Mouse (Mus musculus) CH12.LX (cell line): ENCODE results near the gene Usp36. TPM values are rescaled to one million over a fixed set of nuclear protein-coding genes. Genes with fewer than 3 reads are reported as not detected.

Source experiments
- DNase-seq: peaks from one replicate; pipeline ENCODE4 v3.0.0-alpha.2; 2013; ENCODE audit errors: extremely low read depth
- H3K27ac ChIP-seq: 2 replicates; pipeline ENCODE4 v1.5.1; 2012; ENCODE audit warnings: low read depth, mild to moderate bottlenecking, control low read depth, moderate library complexity; ENCODE audit not compliant: insufficient read depth
- H3K27me3 ChIP-seq: replicated peaks from 2 replicates; pipeline ENCODE3; 2012; ENCODE audit warnings: inconsistent platforms
- H3K36me3 ChIP-seq, 2 experiments: replicated peaks in 1 of 2; 2 replicates each; pipeline versions ENCODE3 to v1.6.1; 2012; ENCODE audit warnings: inconsistent platforms in 1 of 2, low read length in 1 of 2, mild to moderate bottlenecking in 1 of 2, mixed read lengths in 1 of 2, moderate library complexity in 1 of 2; ENCODE audit not compliant: control insufficient read depth in 1 of 2, insufficient read depth in 1 of 2
- H3K4me1 ChIP-seq, 2 experiments: 2 replicates each; pipeline ENCODE4 v1.6.1; 2012; ENCODE audit warnings: inconsistent platforms in 1 of 2, moderate library complexity in 1 of 2; ENCODE audit not compliant: insufficient read depth in 2 of 2, control insufficient read depth in 1 of 2
- H3K4me2 ChIP-seq: 2 replicates; pipeline ENCODE4 v1.6.1; 2012; ENCODE audit warnings: low read depth, mild to moderate bottlenecking, control low read depth; ENCODE audit not compliant: poor library complexity, insufficient read depth, severe bottlenecking
- H3K4me3 ChIP-seq, 3 experiments: fragments of 150-350 bp in 1 of 3; sonication (generic) in 1 of 3; replicated peaks in 1 of 3; 2 replicates each; pipeline versions ENCODE3 to v1.5.1; 2011 to 2012; ENCODE audit warnings: low read depth in 2 of 3, low read length in 2 of 3, mild to moderate bottlenecking in 2 of 3, moderate library complexity in 2 of 3, control low read depth in 1 of 3, improper control_type of control experiment in 1 of 3, inconsistent platforms in 1 of 3, mixed read lengths in 1 of 3; ENCODE audit not compliant: poor library complexity in 1 of 3
- H3K79me2 ChIP-seq: replicated peaks from 2 replicates; pipeline ENCODE4 v1.6.1; 2012; ENCODE audit warnings: mild to moderate bottlenecking, moderate library complexity; ENCODE audit not compliant: control insufficient read depth, poor library complexity, insufficient read depth, severe bottlenecking; ENCODE audit errors: extremely low read depth
- H3K9ac ChIP-seq: 2 replicates; pipeline ENCODE4 v1.6.1; 2012; ENCODE audit warnings: low read depth, mild to moderate bottlenecking, control low read depth, moderate library complexity; ENCODE audit not compliant: insufficient read depth
- H3K9me3 ChIP-seq: replicated peaks from 2 replicates; pipeline ENCODE3; 2012; ENCODE audit warnings: low read length, inconsistent platforms, mixed read lengths
- CHD1 ChIP-seq: IDR thresholded peaks from 2 replicates; pipeline ENCODE4 v1.6.1; 2012; ENCODE audit warnings: low read depth, low read length, improper control_type of control experiment, inconsistent platforms
- CHD2 ChIP-seq: IDR thresholded peaks from 2 replicates; pipeline ENCODE4 v1.6.1; 2011; ENCODE audit warnings: low read length, improper control_type of control experiment
- CTCF ChIP-seq, 2 experiments: IDR thresholded peaks in 1 of 2; conservative IDR thresholded peaks in 1 of 2; 2 replicates each; pipeline ENCODE4 v1.5.1; 2011 to 2012; ENCODE audit warnings: low read depth in 2 of 2, low read length in 2 of 2, improper control_type of control experiment in 1 of 2, inconsistent platforms in 1 of 2, mild to moderate bottlenecking in 1 of 2, moderate library complexity in 1 of 2
- ELF1 ChIP-seq: IDR thresholded peaks from 2 replicates; pipeline ENCODE4 v1.6.1; 2014; ENCODE audit warnings: low read depth, mild to moderate bottlenecking, inconsistent platforms, low read length, improper control_type of control experiment
- EP300 ChIP-seq: IDR thresholded peaks from 2 replicates; pipeline ENCODE4 v1.6.1; 2011; ENCODE audit warnings: low read length, improper control_type of control experiment
- ETS1 ChIP-seq: conservative IDR thresholded peaks from 2 replicates; pipeline ENCODE4 v1.6.1; 2012; ENCODE audit warnings: low read depth, mild to moderate bottlenecking, inconsistent platforms, low read length, improper control_type of control experiment, moderate library complexity
- IRF4 ChIP-seq: IDR thresholded peaks from 2 replicates; pipeline ENCODE4 v1.6.1; 2014; ENCODE audit warnings: low read depth, mild to moderate bottlenecking, inconsistent platforms, low read length, improper control_type of control experiment
- JUN ChIP-seq: IDR thresholded peaks from 2 replicates; pipeline ENCODE4 v1.6.1; 2011; ENCODE audit warnings: low read depth, mild to moderate bottlenecking, low read length, improper control_type of control experiment, moderate library complexity; ENCODE audit not compliant: insufficient read depth
- MAX ChIP-seq: IDR thresholded peaks from 2 replicates; pipeline ENCODE4 v1.6.1; 2011; ENCODE audit warnings: low read length, improper control_type of control experiment
- MXI1 ChIP-seq: IDR thresholded peaks from 2 replicates; pipeline ENCODE4 v1.6.1; 2011; ENCODE audit warnings: mild to moderate bottlenecking, low read depth, low read length, improper control_type of control experiment
- MYC ChIP-seq: IDR thresholded peaks from 2 replicates; pipeline ENCODE4 v1.6.1; 2011; ENCODE audit warnings: low read depth, mild to moderate bottlenecking, improper control_type of control experiment, low read length
- NRF1 ChIP-seq: IDR thresholded peaks from 2 replicates; pipeline ENCODE4 v1.6.1; 2014; ENCODE audit warnings: low read depth, mild to moderate bottlenecking, inconsistent platforms, low read length, improper control_type of control experiment, moderate library complexity
- PAX5 ChIP-seq: IDR thresholded peaks from 2 replicates; pipeline ENCODE4 v1.6.1; 2012; ENCODE audit warnings: low read length, inconsistent platforms, mixed read lengths
- POLR2A ChIP-seq: IDR thresholded peaks from 2 replicates; pipeline ENCODE4 v1.6.1; 2011; ENCODE audit warnings: low read depth, mild to moderate bottlenecking, improper control_type of control experiment, low read length
- RCOR1 ChIP-seq: conservative IDR thresholded peaks from 2 replicates; pipeline ENCODE4 v1.6.1; 2012; ENCODE audit warnings: low read depth, mild to moderate bottlenecking, inconsistent platforms, low read length, improper control_type of control experiment
- TBP ChIP-seq: conservative IDR thresholded peaks from 2 replicates; pipeline ENCODE4 v1.6.1; 2011; ENCODE audit warnings: low read depth, low read length, improper control_type of control experiment
- TCF12 ChIP-seq: IDR thresholded peaks from 2 replicates; pipeline ENCODE4 v1.6.1; 2014; ENCODE audit warnings: low read depth, mild to moderate bottlenecking, inconsistent platforms, low read length, improper control_type of control experiment
- UBTF ChIP-seq: IDR thresholded peaks from 2 replicates; pipeline ENCODE4 v1.6.1; 2012; ENCODE audit warnings: low read depth, mild to moderate bottlenecking, inconsistent platforms, low read length, improper control_type of control experiment, moderate library complexity
- ZKSCAN1 ChIP-seq: IDR thresholded peaks from 2 replicates; pipeline ENCODE4 v1.6.1; 2012; ENCODE audit warnings: low read depth, inconsistent platforms, low read length, improper control_type of control experiment, borderline replicate concordance
- ZMIZ1 ChIP-seq: IDR thresholded peaks from 2 replicates; pipeline ENCODE4 v1.6.1; 2012; ENCODE audit warnings: low read depth, mild to moderate bottlenecking, inconsistent platforms, low read length, improper control_type of control experiment
- dilution Hi-C: fragments of 300-500 bp; cut with MboI; formaldehyde crosslinking; loops from 2 replicates; pipeline ENCODE4 v1.14.3; 2020; ENCODE audit warnings: low sequenced_read_pairs; ENCODE audit not compliant: extremely low pct_unique_long_range_greater_than_20kb, extremely low pct_ligation_motif_present
- in situ Hi-C: fragments of 300-500 bp; cut with MboI; formaldehyde crosslinking; loops from 3 replicates; pipeline ENCODE4 v1.14.3; 2019; ENCODE audit warnings: low sequenced_read_pairs, low pct_ligation_motif_present, low pct_unique_long_range_greater_than_20kb, mixed read lengths
- polyA plus RNA-seq: library from polyadenylated mRNA; unstranded; fragments of >175 nt; gene quantifications from 2 replicates; pipeline ENCODE4 v1.2.1, GENCODE M21; 2012; ENCODE audit warnings: low read depth; ENCODE audit not compliant: insufficient read length
- total RNA-seq, 2 experiments: library from RNA; depleted of rRNA; stranded (reverse); fragments of 300-350 nt in 1 of 2; fragments of >200 nt in 1 of 2; gene quantifications; 2 replicates each; pipeline ENCODE4 v1.2.3; 2012 to 2014

Usp36 gene
- total and polyA plus RNA-seq, 3 experiments, result 10.7 to 42.6 (median 19.5) TPM

DNA sequence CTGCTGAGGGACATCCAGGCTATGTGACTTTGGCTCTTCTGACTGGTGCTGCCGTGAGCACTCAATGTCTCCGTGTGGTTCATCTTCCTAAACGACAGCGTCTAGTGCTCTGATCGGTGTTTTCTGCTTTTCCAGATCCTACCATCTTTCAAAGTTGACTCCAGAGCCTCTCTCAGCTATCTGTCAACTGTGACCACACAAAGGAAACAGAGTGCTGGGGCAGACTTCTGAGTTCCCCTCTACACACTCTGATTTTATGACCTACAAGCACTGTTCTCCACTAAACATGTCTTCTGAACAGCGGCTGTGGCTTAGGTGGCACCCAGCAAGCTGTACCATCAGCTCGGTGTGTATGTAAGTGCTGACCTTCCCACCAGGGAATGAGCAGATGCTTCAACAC is 63.2 kb downstream of the Usp36 start:
- in situ Hi-C loops (no loop called here), dilution Hi-C loops (no loop called here)
- H3K27ac ChIP-seq, result no peak overlapping the region
- H3K4me1 ChIP-seq, result peaks cover 12 to 81% of the 10 kb centered on the region in 2 experiments
- H3K36me3 ChIP-seq, result peaks cover 0 to 58% of the 10 kb centered on the region in 2 experiments
- H3K27me3 ChIP-seq, result no peaks in the 10 kb centered on the region
- no peak overlapping the region for H3K4me3 ChIP-seq
- peaks cover 10% of the 10 kb centered on the region for H3K9me3 ChIP-seq
- no peak for DNase-seq
- peaks cover 9% of the 10 kb centered on the region for H3K79me2 ChIP-seq
- H3K9ac ChIP-seq, result no peak overlapping the region
- TF ChIP-seq EP300 (no peak), RCOR1 (no peak), CHD2 (no peak), ZMIZ1 (no peak), TBP (no peak), CTCF (conservative IDR thresholded peaks at IDR 0.05 in 1 of 2, IDR thresholded peaks at IDR 0.05 in 1 of 2; ENCODE audit: low read depth in 2 of 2, low read length in 2 of 2) (no peak), MYC (no peak), NRF1 (no peak), TCF12 (no peak), JUN (no peak), POLR2A (no peak), IRF4 (no peak), CHD1 (no peak), ZKSCAN1 (no peak), UBTF (no peak), MXI1 (no peak), ELF1 (no peak), PAX5 (no peak)
- H3K4me2 ChIP-seq, result no peak overlapping the region

DNA sequence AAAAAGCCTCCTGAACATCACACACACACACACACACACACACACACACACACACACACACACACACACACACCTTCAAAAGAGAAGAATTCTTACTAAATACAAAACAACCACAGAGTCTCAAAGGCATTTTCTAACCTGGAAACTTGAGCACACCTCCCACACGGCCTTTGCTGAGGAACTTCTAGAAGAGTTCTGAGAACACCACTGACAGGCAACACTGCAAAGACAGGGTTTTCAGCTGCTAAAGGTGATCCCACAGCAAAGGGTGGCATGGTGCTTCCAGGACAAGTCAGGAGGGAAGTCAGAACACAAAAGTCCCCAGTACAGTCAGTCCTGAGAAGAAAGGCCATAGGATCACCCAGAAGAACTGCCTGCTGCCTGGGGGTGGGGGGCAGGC is 64.2 kb downstream of the Usp36 start:
- in situ Hi-C loops, result no loop called here
- Histone ChIP-seq H3K79me2 (0 out of 2 replicates have a peak, but pooled peaks cover 4% of the 10 kb centered on the region), H3K9me3 (peaks cover 4% of the 10 kb centered on the region)
- no peak for TF ChIP-seq MAX
- TF ChIP-seq MYC, result no peak
- no peak for TF ChIP-seq CHD2
- TF ChIP-seq ETS1, result no peak
- no peak for TF ChIP-seq TBP
- TF ChIP-seq IRF4, result no peak
- TF ChIP-seq ELF1, result no peak
- no peak for TF ChIP-seq UBTF
- TF ChIP-seq, all 38 proteins: peak for 0
- H3K4me1 ChIP-seq, result peaks cover 8 to 81% of the 10 kb centered on the region in 2 experiments
- no peak overlapping the region for H3K4me3 ChIP-seq
- no peaks in the 10 kb centered on the region for H3K27me3 ChIP-seq
- peaks cover 0 to 63% of the 10 kb centered on the region in 2 experiments for H3K36me3 ChIP-seq
- H3K9ac ChIP-seq, result no peak overlapping the region
- H3K4me2 ChIP-seq, result no peak overlapping the region
- no peak for DNase-seq
- no peak overlapping the region for H3K27ac ChIP-seq
- dilution Hi-C loops, result no loop called here
